ENCODE assay signal across 18 mouse cellular contexts in genomic region chr19:27738908-27739307, GRCm38 (mm10).
"Had no signal": no experiment of that assay in that cellular context is flagged by ENCODE, and none has a peak within 500 bp of the region (broad histone marks: within the 10 kb centered on the region; RNA-seq: fewer than 3 reads in every experiment).

No protein-coding gene starts in this region.

- ATAC-seq: midbrain, embryonic 16.5 days had no signal

- H3K36me3 ChIP-seq: midbrain, embryonic 12.5 days; neural tube, embryonic 13.5 days; neural tube, embryonic 15.5 days; stomach, embryonic 15.5 days had no signal

- H3K4me1 ChIP-seq: megakaryocyte, embryonic 14.5 days; midbrain, embryonic 12.5 days; neural tube, embryonic 13.5 days; stomach, embryonic 15.5 days had no signal

- H3K9ac ChIP-seq: lung, embryonic 14.5 days; midbrain, embryonic 12.5 days; neural tube, embryonic 13.5 days; neural tube, embryonic 15.5 days; stomach, embryonic 15.5 days had no signal

- H3K4me2 ChIP-seq: lung, embryonic 14.5 days; midbrain, embryonic 12.5 days; neural tube, embryonic 13.5 days; neural tube, embryonic 15.5 days; stomach, embryonic 15.5 days had no signal

- H3K4me3 ChIP-seq: megakaryocyte, embryonic 14.5 days; midbrain, embryonic 12.5 days; neural tube, embryonic 13.5 days; neural tube, embryonic 15.5 days; stomach, embryonic 15.5 days had no signal

- H3K27me3 ChIP-seq: megakaryocyte, embryonic 14.5 days; midbrain, embryonic 12.5 days; neural tube, embryonic 13.5 days; neural tube, embryonic 15.5 days; stomach, embryonic 15.5 days had no signal

- H3K27ac ChIP-seq: macrophage; midbrain, embryonic 12.5 days; neural tube, embryonic 13.5 days; neural tube, embryonic 15.5 days; stomach, embryonic 15.5 days; stomach, postnatal 0 days had no signal

- H3K9me3 ChIP-seq: midbrain, embryonic 12.5 days; neural tube, embryonic 13.5 days; neural tube, embryonic 15.5 days; stomach, embryonic 15.5 days had no signal

- DNase-seq: lung, adult 18-20 months; lung, embryonic 14.5 days; lung, postnatal 10 days; midbrain, embryonic 14.5 days; retina, postnatal 1 day; right cerebral cortex, adult 18-20 months; right cerebral cortex, postnatal 14 days; thymus, adult 2 months; thymus, postnatal 25 days; thymus, postnatal 4 days had no signal
